Mouse (Mus musculus) retina, postnatal 7 days (tissue): ENCODE data around the gene Mfsd2a.

ENCODE experiments used
- DNase-seq: peaks from one replicate; pipeline ENCODE4 v3.0.0-alpha.2; 2012; ENCODE audit warnings: low read depth, low spot score

Gene Mfsd2a

DNA sequence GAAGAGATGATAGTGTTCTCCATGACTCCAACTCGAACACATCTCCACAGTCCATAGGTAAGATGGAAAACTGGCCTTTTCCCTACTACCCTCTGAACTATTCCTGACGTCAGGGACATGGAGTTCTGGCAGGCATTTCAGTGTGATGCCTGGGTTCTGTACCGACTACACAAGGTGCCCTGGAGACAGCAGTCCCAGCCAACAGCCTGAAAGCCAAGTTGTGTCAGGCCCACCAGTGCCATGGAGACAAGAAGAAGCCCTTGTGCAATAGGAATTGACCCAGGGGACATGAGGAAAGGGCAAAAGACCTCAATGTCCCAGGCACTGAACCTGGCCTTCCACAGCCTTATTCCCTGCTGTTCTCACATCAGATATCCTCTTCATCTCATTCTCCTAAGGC, 18.8 kb upstream of the Mfsd2a start:
- DNase-seq = no peak

DNA sequence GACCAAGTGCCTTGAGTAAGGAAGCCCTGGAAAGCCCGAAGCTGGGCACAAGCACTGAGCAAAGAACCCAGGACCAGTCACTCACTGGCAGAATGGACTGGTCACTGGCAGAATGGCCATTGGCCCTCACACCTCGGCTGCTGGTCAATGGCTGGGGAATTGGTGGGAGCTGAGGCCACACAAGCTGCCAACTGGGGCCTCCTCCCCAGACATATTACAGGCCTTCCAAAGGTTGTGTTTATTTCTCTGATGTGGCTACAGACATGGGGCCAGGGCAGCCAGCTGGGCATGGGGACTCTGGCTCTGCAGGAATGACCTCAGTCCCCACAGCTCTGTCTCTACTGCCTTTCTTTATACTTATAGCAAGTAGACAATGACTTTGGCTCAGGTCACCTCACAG, 17.9 kb upstream of the Mfsd2a start:
- DNase-seq = no peak

DNA sequence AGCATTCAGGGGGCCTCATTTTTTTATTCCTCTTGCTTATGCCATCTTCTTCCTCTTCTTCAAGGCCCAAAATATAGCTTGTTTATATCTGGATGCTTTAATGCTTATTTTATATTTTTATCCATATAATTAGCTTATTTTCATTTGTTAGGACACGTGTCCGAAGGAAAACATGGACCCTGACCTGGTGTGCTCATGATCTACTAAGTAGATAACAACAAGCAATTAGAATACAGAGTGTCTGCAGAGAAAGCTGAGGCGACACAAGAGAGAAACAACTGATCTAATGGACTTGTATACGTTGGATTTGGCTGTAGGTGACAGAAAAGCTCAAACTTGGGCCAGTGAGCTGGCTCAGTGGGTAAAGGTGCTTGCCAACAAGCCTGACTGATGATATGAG, 15.9 kb upstream of the Mfsd2a start:
- DNase-seq = no peak

DNA sequence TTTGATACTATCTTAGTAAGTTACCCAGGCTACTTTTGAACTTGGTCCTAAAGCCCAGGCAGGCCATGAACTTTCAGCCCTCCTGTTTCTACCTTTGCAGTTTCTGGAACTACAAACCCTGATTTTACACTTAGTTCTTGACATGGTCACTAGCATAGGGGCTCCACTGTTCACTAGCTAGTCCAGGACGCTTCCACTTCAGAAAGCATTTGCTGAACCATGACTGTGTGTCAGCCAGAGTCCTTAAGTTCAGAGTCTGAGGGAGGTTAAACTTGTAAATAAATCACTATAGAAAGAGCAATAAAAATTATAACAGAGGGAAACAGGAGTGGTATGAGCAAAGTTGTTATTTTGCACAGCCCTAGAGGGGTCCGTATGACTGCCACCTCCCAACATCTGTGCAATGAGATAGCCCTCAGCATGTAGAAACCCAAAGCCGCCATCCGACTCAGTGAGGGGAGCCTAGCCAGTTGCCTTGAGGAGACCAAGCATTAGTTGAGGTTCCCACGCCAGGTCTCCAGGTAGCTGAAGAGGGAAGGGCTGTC, 14.1 kb upstream of the Mfsd2a start:
- no peak for DNase-seq

DNA sequence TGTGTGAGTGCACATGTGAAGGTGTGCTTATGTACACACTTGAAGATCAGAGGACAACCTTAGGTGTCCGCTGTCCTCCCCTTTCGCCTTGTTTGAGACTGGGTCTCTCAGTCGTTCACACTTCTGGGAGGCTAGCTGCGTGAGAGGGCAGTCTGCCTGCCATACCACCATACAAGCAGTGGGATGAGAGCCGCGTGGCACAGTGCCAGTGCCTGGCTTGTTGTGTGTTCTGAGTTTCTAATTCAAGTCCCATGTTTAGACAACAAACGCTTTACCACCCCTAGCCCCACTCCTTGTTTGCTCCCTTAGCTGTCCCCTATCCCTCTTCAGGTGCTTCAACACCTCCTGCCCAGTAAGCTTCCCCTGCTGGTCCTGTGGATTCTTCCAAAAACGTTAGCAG, 11.1 kb upstream of the Mfsd2a start:
- DNase-seq = no peak

DNA sequence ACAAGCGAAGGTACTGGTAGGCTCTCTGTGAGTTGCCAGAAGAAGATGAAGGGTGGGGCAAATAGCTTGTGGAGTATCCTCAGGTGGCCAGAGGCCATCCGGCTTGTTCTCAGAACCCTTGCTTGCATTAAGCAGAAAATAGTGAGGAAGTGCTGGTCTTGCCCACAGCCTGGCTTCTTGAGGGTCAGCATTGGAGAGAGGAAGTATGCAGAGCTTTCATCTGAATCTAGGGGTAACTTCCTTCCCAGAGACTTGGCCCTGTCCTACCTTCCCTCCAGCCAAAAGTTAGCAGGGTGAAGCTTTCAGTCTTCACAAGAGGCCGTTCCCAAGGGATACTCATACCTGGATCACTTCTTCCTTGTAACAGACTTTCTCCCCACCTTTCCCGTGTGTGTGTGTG, 10.7 kb upstream of the Mfsd2a start:
- DNase-seq = no peak

DNA sequence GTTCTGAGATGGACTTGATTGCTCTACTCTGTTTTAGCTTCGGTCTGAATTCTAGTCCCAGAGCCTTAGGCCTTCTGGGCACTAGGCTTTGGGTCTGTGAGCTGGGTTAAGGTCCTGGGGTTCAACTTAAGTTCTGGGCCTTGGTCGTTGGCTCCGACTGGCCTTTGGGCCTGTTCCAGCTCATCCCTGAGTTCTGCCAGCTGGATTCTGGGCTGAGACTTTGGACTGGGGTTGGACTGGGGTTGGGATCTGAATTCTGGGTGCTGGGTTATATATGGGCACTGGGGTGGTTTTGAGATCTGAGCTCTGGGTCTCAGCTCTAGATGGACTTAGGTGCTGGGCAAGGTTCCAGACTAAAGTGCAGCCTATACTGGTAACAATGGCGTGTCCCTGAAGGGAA, 10.2 kb upstream of the Mfsd2a start:
- DNase-seq = no peak

DNA sequence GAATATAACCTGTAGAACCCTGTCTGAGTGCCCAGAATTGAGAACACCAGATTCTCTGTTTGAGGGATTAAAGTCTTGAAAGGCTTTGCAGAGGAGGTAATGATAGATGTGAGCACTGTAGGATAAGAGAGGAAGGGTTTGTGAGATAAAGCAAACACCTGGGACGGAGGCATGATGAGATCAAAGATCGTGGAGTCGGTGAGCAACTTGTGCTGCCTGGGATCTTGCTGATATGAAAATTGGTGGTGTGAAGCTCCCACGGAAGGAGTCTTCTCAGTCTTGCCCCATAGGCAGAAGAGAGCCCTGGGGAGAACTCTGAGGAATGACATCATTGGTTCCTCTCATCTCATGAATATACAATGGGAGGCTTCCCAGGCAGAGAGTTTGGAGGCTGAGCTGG, 7.1 kb upstream of the Mfsd2a start:
- DNase-seq = no peak

DNA sequence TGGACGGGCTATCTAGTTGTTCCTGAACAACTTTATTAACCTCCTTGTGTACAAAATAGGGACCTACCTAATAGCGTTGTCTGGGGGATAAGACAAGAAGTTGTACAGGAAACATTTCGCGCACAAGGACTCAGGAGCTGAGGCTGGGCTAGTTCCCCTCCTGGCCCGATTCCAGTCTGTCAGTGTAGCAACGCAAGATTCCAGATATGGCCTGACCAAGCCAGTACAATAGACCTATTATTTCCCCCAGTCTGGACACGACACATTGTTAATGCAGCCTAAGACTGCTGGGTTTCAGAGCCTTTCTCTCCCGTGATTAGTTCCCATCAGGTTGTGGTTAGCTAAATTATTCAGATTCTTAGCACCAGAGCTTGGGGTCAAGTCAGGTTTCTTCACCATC, 1.8 kb upstream of the Mfsd2a start:
- no peak for DNase-seq

DNA sequence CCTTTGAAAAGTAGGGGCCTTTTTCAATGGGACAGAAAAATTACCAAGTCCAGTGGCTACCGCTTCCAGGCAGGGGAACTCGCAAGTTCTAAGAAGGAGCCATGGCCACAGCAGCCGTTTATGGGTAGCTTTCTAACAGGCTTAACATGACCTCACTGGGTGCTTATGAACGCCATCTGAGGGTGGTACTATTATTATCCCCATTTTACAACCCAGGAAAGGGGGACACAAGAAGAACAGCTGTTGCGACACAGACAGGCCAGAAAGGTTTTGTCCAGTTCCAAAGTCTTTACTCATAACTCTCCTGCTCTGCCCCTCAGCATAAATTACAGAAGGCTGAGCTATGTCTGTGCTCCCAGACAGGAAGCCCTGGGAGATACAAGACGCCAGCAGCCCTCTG, 601 bp upstream of the Mfsd2a start:
- DNase-seq = no peak

DNA sequence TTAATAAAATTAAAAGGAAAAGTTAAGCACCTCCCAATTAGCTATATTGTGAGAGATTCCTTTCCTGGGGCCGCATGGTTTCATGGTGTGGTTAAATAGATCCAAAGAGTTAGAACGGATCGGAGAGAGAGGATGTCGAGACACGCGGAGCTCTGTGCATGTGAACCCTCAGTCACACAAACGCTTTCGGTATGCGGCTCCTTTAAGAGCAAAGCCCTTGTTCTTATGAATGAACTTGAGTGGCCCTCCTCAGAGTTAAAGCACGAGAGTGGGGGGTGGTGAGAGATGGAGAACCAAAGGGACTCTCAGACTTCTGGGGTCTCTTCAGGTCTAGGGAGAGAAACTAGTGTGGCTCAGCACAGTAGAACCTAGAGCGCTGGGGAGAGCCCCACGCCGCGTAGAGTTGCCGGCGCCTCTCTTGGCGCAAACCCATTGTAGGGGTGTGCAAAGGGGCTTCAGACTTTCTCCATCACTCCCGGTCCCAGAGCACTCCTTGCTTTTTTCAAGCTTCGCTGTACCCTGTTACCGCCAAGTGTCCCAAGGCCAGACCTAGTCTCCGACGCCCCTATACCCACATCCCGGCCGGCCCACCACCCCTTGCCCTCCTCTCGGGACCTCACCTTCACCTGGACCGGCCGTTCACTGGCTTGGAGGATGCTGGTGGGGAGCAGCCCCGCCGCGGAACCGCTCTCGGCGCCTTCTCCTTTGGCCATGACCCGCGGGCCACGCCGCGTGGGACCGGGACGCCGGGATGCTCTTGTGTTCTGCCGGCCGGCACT, 478 bp downstream of the Mfsd2a start:
- no peak for DNase-seq

DNA sequence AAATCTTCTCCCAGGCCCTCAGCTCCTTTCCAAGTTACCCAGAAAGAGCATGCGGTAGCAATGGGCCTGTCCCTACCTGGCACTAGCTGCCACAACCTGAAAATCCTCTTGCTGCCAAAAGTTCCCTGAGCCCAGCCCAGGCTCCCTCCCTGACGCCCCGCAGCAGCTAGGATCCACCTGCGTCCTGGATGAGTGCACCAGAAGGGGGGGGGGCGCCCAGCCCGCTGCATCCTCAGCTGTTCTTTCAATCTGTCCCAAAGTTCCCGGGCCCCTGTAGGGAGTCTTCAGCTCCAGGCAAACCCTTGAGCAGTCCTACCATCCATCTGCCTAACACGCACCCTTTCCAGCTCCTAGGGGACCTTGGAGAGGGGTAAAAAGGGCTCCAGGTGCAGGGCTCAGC, 1.2 kb downstream of the Mfsd2a start:
- no peak for DNase-seq

DNA sequence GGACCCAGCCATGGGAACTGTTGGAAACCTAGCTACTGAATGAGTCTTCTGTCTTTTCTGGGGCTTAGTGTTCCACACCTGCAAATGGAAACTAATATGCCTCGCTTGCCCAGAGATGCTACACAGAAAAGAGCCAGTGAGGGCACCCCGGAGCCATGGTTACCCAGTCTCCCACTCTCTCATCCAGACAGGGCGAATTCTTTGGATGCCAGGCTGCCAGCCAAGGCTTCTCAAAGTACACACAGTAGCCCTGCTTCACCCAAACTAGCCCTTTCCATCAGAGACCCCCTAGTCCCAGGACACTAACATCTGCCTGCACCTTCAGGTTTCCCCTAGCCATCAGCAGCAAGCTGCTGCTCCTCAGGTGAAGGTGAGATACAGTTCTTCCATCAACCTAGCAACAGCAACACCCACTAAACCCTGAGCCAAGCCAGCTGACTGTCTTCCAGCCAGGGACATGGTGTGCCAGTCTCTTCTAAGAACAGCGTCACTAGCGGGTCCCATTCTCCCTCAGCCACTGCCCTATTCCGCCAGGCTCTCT, 2.4 kb downstream of the Mfsd2a start:
- no peak for DNase-seq

DNA sequence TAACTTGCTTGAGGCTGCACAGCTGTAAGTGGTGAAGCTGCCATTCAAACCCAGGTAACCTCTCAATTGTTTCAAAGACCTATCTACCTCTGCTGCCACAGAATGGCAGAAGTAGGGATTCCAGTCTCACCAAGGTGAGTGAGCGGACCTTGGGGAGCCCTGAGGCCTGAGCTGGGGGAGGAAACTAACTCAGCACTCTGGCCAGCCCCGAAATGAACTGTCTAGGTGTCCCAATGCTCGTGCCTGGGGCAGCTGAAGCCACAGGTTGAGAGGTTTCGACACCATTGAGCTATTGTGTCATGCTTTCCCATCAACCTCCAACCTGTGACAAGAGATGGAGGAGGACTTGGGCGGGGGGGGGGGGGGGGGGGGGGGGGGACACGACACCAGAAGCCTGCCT, 4.7 kb downstream of the Mfsd2a start:
- no peak for DNase-seq

DNA sequence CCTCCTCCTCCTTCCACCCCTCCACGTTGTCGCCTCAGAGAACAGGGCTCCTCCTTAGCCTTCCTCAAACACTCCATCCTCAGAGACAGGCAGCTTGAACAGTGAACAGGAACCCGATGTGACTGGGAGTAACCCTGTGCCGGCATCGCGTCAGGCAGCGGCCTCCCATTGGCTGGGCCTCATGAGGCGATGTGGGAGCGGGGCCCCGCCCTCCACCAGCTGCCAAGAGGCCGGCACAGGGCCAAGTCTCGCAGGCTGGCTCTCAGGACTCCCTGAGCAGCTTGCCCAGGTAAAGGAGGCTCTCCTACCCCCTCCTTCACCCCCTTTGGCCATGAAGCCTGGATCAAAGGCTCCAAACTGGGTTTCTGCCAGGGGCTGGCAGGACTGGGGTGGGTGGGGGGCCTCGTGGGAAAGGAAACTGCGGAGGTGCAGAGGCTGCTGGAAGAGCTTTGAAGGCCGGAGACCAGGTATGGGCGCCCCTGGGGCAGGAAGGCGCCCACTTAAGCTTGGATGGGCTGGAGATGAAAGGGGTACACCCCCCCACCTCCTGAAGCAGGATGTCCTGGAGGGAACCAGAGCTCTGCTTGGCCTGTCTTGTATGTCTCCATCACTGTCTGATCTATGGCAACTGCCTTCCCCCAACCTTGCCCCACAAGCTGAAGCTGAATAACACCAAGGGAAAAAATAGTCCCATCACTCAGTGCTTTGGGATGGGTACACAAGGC, 5.4 kb downstream of the Mfsd2a start:
- peak; percentile 78 for DNase-seq

DNA sequence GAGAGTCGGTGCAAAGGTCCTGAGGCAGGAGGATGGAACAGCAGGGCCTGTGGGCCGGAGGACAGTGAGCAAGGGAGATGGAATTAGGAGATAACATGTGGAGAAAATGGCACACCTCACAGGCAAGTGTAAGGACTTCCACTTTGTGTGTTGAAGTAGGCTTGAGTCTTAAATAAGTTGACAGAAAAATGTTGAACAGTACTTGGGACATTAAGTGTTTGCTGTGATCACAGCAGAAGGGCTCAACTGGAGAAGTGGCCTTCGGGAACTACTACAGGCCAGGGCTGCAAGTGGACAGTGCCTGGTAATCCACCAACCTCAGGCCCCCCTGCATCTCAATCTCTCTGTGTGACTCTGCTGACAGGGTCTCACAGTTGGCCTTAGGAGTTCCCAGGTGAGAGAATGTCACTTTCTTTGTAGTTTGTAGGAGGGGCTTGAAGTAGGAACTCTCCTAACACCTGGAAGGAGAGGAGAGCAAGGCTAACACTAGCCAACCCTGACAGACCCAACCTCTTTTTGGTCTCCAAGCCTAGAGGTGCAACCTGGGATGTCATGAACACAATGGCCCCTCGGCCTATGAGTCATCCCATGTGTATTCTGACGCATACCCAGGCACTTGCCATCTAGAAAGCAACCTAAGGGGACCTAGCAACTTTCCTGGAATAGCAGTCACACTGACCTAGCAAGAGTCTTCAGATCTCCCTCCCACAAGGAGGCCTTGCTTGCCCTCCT, 6.1 kb downstream of the Mfsd2a start:
- DNase-seq = no peak

DNA sequence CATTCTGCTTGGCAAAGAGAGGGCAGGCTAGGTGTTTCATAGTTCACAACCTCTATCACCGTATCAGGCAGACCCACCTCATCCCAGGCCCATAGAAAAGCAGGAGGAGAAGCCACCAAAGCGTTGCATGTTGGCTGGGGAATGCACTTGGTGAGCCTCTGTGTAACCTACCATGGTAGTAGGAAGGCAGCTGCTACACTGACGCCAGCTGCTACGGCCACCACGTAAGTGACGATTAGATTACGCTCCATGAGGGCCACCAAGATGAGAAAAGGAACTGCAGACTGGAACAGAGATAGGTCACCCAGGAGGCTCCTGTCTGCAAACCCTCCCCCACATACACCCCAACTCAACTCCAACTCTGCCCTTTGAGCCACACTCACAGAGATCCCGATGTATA, 11.9 kb downstream of the Mfsd2a start:
- no peak for DNase-seq

DNA sequence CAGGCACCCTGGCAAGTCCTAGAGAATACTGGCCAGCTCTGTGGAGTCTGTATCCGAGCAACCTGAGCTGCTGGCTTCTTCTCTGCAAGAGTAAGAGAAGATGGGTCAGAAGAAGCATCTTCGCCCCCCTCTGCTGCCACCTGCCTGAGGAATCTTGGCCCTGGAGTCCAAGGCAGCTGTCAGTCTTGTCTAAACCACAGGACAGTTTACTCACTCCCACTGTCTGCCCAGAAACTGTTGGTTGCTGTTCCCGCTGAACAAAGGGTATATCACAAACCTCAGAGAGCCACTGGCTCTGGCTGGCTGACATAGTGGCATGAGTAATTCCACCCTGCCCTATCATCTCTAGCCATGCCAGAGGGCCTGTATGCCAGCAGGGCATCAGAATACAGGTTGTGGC, 13.8 kb downstream of the Mfsd2a start:
- no peak for DNase-seq

DNA sequence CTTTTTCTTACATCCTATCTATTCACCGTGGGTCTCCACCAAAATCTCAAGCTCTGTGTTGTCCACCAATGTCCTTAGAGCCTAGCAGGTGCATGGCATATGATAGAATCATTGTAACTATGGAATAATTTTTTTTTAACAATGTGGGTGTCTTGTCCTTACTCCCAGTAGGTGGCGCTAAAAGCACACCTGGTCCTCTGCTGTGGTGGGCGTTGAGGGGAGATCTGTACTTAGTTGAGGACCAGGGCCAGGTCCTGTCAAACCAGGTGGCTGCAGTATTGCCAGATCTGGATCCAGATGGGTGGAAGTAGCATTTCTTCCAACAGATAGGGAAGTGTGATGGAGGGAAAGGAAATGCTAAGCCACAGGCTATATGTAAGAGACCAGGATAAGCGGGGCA, 16.6 kb downstream of the Mfsd2a start:
- DNase-seq = no peak

DNA sequence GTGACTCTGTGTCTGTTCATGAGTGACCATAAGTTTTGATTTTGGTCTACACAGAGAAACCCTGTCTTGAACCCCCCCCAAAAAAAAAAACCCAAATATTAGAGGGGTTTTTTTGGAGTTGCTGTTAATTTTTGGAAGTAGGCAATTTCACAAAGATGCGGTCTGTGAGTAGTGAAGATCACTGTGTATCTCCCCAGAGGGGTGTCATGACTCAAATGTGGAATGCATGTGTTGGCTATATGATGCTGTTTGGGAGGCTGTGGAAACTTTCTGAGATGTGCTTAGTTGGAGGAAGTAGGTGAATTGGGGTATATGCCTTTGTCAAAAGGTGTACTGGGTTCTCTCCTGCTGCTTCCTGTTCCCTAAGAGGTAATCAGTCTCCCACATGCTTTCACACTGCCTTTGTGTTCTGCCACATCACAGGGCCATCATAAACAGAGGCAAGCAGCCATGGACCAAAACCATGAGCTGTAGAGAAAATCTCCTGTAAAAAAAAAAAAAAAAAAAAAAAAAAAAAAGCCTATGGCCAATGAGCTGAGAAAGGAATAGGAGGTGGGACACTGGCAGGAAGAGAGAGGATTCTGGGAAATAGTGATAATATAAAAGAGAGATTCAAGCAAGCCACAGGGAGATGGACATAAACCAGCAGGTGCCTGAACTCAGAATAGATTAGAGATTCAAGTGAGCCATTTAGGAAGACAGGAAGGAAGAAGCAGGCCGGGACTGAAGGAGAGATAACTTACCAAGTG, 21.8 kb downstream of the Mfsd2a start:
- no peak for DNase-seq

DNA sequence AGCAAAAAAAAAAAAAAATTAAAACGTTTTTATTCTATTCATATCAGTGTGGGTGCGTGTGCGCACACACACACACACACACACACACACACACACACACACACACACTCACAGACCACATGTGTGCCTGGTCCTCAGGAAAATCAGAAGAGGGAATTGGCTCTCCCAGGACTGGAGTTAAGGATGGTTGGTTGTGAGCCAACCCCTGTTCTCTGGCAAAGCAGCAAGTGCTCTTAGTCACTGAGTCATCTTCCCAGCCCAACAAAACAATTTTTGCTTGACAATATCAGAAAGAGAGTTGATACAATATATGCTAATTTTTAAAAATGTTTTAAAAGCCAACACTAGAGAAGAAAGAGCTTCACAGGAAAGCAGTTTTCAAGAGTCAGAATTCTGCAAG, 23.5 kb downstream of the Mfsd2a start:
- no peak for DNase-seq
